Mouse (Mus musculus): ENCODE data around the gene Tceal9. TPM values are rescaled to one million over a fixed set of nuclear protein-coding genes. Genes with fewer than 3 reads are reported as not detected.

The Tceal9 gene
- total and polyA plus RNA-seq, 2 experiments from 2014 or later, result 228 to 284 TPM

GRCm38 (mm10) chrX:136227768-136228167 is 17.1 kb upstream of the Tceal9 start:
- Histone ChIP-seq H3K4me1 (ENCODE audit: control insufficient read depth, insufficient read depth) (peaks cover 4% of the 10 kb centered on the region; the same call in 1 of the 2 replicates), H3K9ac (replicated peaks; ENCODE audit: low read depth, low read length) (no peak overlapping the region), H3K36me3 (replicated peaks; ENCODE audit: control insufficient read depth, insufficient read depth, low read length) (no peaks in the 10 kb centered on the region), H3K9me3 (replicated peaks; ENCODE audit: control insufficient read depth, low read length) (no peaks in the 10 kb centered on the region), H3K4me2 (ENCODE audit: low read depth, low read length) (0 out of 2 replicates have a peak overlapping the region, but pooled peaks have one; percentile 9), H3K27me3 (ENCODE audit: control insufficient read depth, insufficient read depth, low read length) (no peaks in the 10 kb centered on the region), H3K4me3 (ENCODE audit: low read depth, low read length) (no peak overlapping the region), H3K27ac (ENCODE audit: low read depth) (no peak overlapping the region)
- DNase-seq (ENCODE audit: low spot score) (no peak), ATAC-seq (ENCODE audit: insufficient read depth, low read depth) (peak; percentile 33; the same call in 1 of the 2 replicates)
- WGBS, result 27% methylated on average over 5 of the region's 5 CpGs
- TF ChIP-seq CTCF (IDR thresholded peaks at IDR 0.05; ENCODE audit: low read depth), result no peak
- no peak for TF ChIP-seq EP300 (IDR thresholded peaks at IDR 0.05; ENCODE audit: low read depth)

- no peak for ATAC-seq (ENCODE audit: insufficient read depth, low read depth)
- no peaks in the 10 kb centered on the region for H3K4me1 ChIP-seq (ENCODE audit: control insufficient read depth, insufficient read depth)
- H3K27me3 ChIP-seq (ENCODE audit: control insufficient read depth, insufficient read depth, low read length), result no peaks in the 10 kb centered on the region
- no peaks in the 10 kb centered on the region for H3K36me3 ChIP-seq (replicated peaks; ENCODE audit: control insufficient read depth, insufficient read depth, low read length)
- no peak overlapping the region for H3K9ac ChIP-seq (replicated peaks; ENCODE audit: low read depth, low read length)
- no peak overlapping the region for H3K4me2 ChIP-seq (ENCODE audit: low read depth, low read length)
- H3K4me3 ChIP-seq (ENCODE audit: low read depth, low read length), result no peak overlapping the region
- TF ChIP-seq EP300 (IDR thresholded peaks at IDR 0.05; ENCODE audit: low read depth) (no peak), CTCF (IDR thresholded peaks at IDR 0.05; ENCODE audit: low read depth) (peak; percentile 45)
- no peak overlapping the region for H3K27ac ChIP-seq (ENCODE audit: low read depth)
- H3K9me3 ChIP-seq (replicated peaks; ENCODE audit: control insufficient read depth, low read length), result no peaks in the 10 kb centered on the region
- WGBS, result 40% methylated on average over 3 of the region's 3 CpGs
- DNase-seq (ENCODE audit: low spot score), result no peak
These were observed 6.8 kb upstream of the Tceal9 start for GRCm38 (mm10) chrX:136238118-136238517.

DNA sequence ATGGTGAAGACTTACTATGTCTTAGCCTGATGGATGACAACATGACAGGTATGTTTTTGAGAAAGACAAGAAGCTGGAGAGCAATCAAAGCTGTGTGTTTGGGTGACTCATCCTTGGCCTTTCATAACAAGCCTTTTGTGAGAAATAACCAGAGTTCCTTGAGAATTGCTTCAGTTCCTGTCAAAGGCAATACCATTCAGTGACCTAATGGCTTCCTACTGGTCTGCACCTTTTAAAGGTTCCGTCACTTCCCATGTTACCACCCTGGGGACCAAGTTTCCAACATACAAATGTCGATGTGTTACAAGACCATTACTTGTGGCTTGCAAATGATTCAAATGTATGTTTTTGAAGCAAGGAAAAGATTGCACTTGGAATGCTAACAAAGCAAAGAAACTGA is 1.7 kb upstream of the Tceal9 start:
- Histone ChIP-seq H3K9ac (replicated peaks; ENCODE audit: low read depth, low read length) (no peak overlapping the region), H3K27me3 (ENCODE audit: control insufficient read depth, insufficient read depth, low read length) (no peaks in the 10 kb centered on the region), H3K4me3 (ENCODE audit: low read depth, low read length) (no peak overlapping the region), H3K27ac (ENCODE audit: low read depth) (no peak overlapping the region), H3K4me2 (ENCODE audit: low read depth, low read length) (no peak overlapping the region), H3K9me3 (replicated peaks; ENCODE audit: control insufficient read depth, low read length) (no peaks in the 10 kb centered on the region), H3K4me1 (ENCODE audit: control insufficient read depth, insufficient read depth) (no peaks in the 10 kb centered on the region), H3K36me3 (replicated peaks; ENCODE audit: control insufficient read depth, insufficient read depth, low read length) (0 out of 2 replicates have a peak, but pooled peaks cover 4% of the 10 kb centered on the region)
- ATAC-seq (ENCODE audit: insufficient read depth, low read depth) (no peak), DNase-seq (ENCODE audit: low spot score) (no peak)
- no peak for TF ChIP-seq CTCF (IDR thresholded peaks at IDR 0.05; ENCODE audit: low read depth)
- TF ChIP-seq EP300 (IDR thresholded peaks at IDR 0.05; ENCODE audit: low read depth), result no peak
- 62% methylated on average over 2 of the region's 2 CpGs for WGBS

- no peak for TF ChIP-seq CTCF (IDR thresholded peaks at IDR 0.05; ENCODE audit: low read depth)
- TF ChIP-seq EP300 (IDR thresholded peaks at IDR 0.05; ENCODE audit: low read depth), result no peak
- peak overlapping the region; percentile 68 for H3K4me2 ChIP-seq (ENCODE audit: low read depth, low read length)
- peak overlapping the region; percentile 69 for H3K9ac ChIP-seq (replicated peaks; ENCODE audit: low read depth, low read length)
- WGBS, result 30% methylated on average over 13 of the region's 15 CpGs
- DNase-seq (ENCODE audit: low spot score) (no peak), ATAC-seq (ENCODE audit: insufficient read depth, low read depth) (peak; percentile 57; the same call in 1 of the 2 replicates)
- H3K36me3 ChIP-seq (replicated peaks; ENCODE audit: control insufficient read depth, insufficient read depth, low read length), result 0 out of 2 replicates have a peak, but pooled peaks cover 4% of the 10 kb centered on the region
- no peaks in the 10 kb centered on the region for H3K9me3 ChIP-seq (replicated peaks; ENCODE audit: control insufficient read depth, low read length)
- H3K27me3 ChIP-seq (ENCODE audit: control insufficient read depth, insufficient read depth, low read length), result no peaks in the 10 kb centered on the region
- no peaks in the 10 kb centered on the region for H3K4me1 ChIP-seq (ENCODE audit: control insufficient read depth, insufficient read depth)
- peak overlapping the region; percentile 66 for H3K4me3 ChIP-seq (ENCODE audit: low read depth, low read length)
- peak overlapping the region; percentile 84 for H3K27ac ChIP-seq (ENCODE audit: low read depth)
These were observed 717 bp downstream of the Tceal9 start for GRCm38 (mm10) chrX:136245521-136246071.

DNA sequence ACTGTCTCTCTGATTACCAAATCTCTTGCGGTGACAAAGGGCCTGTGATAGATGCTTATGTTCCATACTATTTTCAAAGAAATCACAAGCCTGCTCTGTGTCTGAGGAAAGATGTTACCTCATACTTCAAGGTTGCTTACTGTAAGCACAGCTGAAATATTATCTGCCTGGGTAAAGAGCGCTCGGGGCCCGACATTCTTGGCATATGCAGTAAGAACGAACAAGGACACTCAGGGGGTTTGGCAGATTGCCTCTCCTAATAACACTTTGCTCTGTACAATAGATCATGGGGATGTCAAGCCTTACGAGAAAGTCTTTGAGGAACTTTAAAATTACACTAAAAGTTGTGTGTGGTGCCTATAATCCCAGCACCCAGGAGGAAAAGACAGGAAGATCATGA is 3.9 kb downstream of the Tceal9 start:
- Histone ChIP-seq H3K4me3 (ENCODE audit: low read depth, low read length) (no peak overlapping the region), H3K27me3 (ENCODE audit: control insufficient read depth, insufficient read depth, low read length) (no peaks in the 10 kb centered on the region), H3K27ac (ENCODE audit: low read depth) (no peak overlapping the region), H3K9ac (replicated peaks; ENCODE audit: low read depth, low read length) (no peak overlapping the region), H3K36me3 (replicated peaks; ENCODE audit: control insufficient read depth, insufficient read depth, low read length) (0 out of 2 replicates have a peak, but pooled peaks cover 4% of the 10 kb centered on the region), H3K4me1 (ENCODE audit: control insufficient read depth, insufficient read depth) (no peaks in the 10 kb centered on the region), H3K4me2 (ENCODE audit: low read depth, low read length) (no peak overlapping the region), H3K9me3 (replicated peaks; ENCODE audit: control insufficient read depth, low read length) (no peaks in the 10 kb centered on the region)
- WGBS, result 40% methylated on average over 6 of the region's 6 CpGs
- TF ChIP-seq EP300 (IDR thresholded peaks at IDR 0.05; ENCODE audit: low read depth) (no peak), CTCF (IDR thresholded peaks at IDR 0.05; ENCODE audit: low read depth) (no peak)
- DNase-seq (ENCODE audit: low spot score) (no peak), ATAC-seq (ENCODE audit: insufficient read depth, low read depth) (no peak)

DNA sequence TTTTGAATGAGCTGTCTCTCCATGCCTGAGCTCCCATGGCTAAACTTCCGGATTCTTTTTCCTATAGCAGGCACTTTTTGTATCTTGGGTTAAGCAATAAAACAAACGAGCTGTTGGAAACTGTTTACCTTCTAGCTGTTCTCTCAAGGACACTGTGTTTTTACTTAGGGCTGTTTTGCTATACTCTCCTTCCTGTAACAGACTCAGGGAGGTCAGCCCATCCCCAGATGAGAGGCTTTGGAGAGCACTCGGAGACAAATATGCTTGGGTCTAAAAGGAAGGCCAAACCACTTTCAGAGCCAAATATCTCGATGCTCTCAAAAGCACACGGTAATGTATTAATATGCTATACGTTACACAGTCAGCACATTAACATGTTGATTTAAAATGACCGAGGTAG is 4.8 kb downstream of the Tceal9 start:
- no peak overlapping the region for H3K9ac ChIP-seq (replicated peaks; ENCODE audit: low read depth, low read length)
- H3K36me3 ChIP-seq (replicated peaks; ENCODE audit: control insufficient read depth, insufficient read depth, low read length), result 0 out of 2 replicates have a peak, but pooled peaks cover 4% of the 10 kb centered on the region
- H3K4me1 ChIP-seq (ENCODE audit: control insufficient read depth, insufficient read depth), result no peaks in the 10 kb centered on the region
- TF ChIP-seq EP300 (IDR thresholded peaks at IDR 0.05; ENCODE audit: low read depth) (no peak), CTCF (IDR thresholded peaks at IDR 0.05; ENCODE audit: low read depth) (no peak)
- H3K27me3 ChIP-seq (ENCODE audit: control insufficient read depth, insufficient read depth, low read length), result no peaks in the 10 kb centered on the region
- ATAC-seq (ENCODE audit: insufficient read depth, low read depth), result no peak
- no peaks in the 10 kb centered on the region for H3K9me3 ChIP-seq (replicated peaks; ENCODE audit: control insufficient read depth, low read length)
- H3K27ac ChIP-seq (ENCODE audit: low read depth), result no peak overlapping the region
- WGBS, result 65% methylated on average over 7 of the region's 7 CpGs
- no peak overlapping the region for H3K4me2 ChIP-seq (ENCODE audit: low read depth, low read length)
- no peak for DNase-seq (ENCODE audit: low spot score)
- H3K4me3 ChIP-seq (ENCODE audit: low read depth, low read length), result no peak overlapping the region

Measured in heart, postnatal 0 days (tissue).